Mouse (Mus musculus): Measurements from ENCODE around the gene Tbc1d16.

GRCm38 (mm10) chr11:119267768-119268556 is 39.7 kb upstream of the Tbc1d16 start, which contains the start of gene Gaa:
- TF ChIP-seq CTCF (IDR thresholded peaks at IDR 0.05; ENCODE audit: extremely low read depth, insufficient read depth, insufficient read length, insufficient replicate concordance) = peak; percentile 95
- no peak for TF ChIP-seq POLR2A (IDR thresholded peaks at IDR 0.05; ENCODE audit: low read depth, low read length)

Data from spleen, adult 2 months (tissue).